Mouse (Mus musculus) limb, embryonic 10.5 days (tissue): Measurements from ENCODE around the gene Map2k3. TPM values are rescaled to one million over a fixed set of nuclear protein-coding genes. Genes with fewer than 3 reads are reported as not detected.
A peak's percentile ranks its signal among the peaks of the same experiment; 100 is the strongest.

Experiments used
- DNase-seq: peaks from one replicate; pipeline ENCODE4 v3.0.0-alpha.2; 2017; ENCODE audit warnings: low spot score
- H3K27ac ChIP-seq: fragments of 300-500 bp; sonication (generic); 2 replicates; pipeline ENCODE4 v1.5.1; 2016; ENCODE audit warnings: mild to moderate bottlenecking
- H3K27me3 ChIP-seq: fragments of 300-500 bp; sonication (generic); 2 replicates; pipeline ENCODE4 v1.6.1; 2016; ENCODE audit warnings: low read depth, mild to moderate bottlenecking; ENCODE audit not compliant: poor library complexity, severe bottlenecking
- H3K36me3 ChIP-seq: fragments of 300-500 bp; sonication (generic); 2 replicates; pipeline ENCODE4 v1.6.1; 2016; ENCODE audit warnings: mild to moderate bottlenecking, moderate library complexity
- H3K4me1 ChIP-seq: fragments of 300-500 bp; sonication (generic); 2 replicates; pipeline ENCODE4 v1.6.1; 2016
- H3K4me3 ChIP-seq: fragments of 300-500 bp; sonication (generic); 2 replicates; pipeline ENCODE4 v1.5.1; 2016; ENCODE audit warnings: mild to moderate bottlenecking, moderate library complexity
- H3K9me3 ChIP-seq: fragments of 300-500 bp; sonication (generic); replicated peaks from 2 replicates; pipeline ENCODE4 v1.6.1; 2016; ENCODE audit warnings: mild to moderate bottlenecking
- WGBS: fragments of 180-500 bp; shearing (Covaris S2); methylation state at CpG from one replicate; pipeline ENCODE4 v1.1.7; 2016; 5-methylcytosine and 5-hydroxymethylcytosine counted together
- polyA plus RNA-seq: library from polyadenylated mRNA; unstranded; fragments of >200 nt; fragmentation: Nextera tagmentation; extraction: Ambion mirVana; gene quantifications from 2 replicates; pipeline ENCODE4 v1.2.1, GENCODE M21; 2016

The Map2k3 gene
- polyA plus RNA-seq, 1 experiment from 2014 or later = 93.3 TPM

DNA sequence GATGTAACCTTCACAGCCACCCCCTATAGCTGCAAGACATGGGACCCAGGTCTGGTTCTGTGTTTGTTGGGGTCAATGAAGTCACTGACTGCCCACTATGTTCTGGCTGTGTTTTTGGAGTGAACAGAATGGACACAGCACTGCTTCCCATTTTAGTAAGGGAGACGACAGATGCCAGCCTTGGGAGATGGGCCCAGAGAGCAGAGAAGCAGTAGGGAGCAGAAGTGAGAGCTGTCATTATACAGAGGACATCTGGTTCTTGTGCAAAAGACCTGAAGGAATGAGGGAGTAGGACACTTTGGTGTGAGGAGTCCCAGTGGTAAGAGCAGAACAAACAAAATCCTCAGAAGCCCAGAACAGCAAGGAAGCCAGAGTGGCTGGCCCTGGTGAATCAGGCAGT is 22.2 kb upstream of the Map2k3 start:
- no peak overlapping the region for H3K27ac ChIP-seq
- H3K4me3 ChIP-seq = no peak overlapping the region
- no peaks in the 10 kb centered on the region for H3K9me3 ChIP-seq
- H3K36me3 ChIP-seq = peaks cover 22% of the 10 kb centered on the region
- WGBS = 83% methylated on average over 1 of the region's 1 CpGs
- peaks cover 28% of the 10 kb centered on the region for H3K4me1 ChIP-seq
- DNase-seq = no peak
- peaks cover 43% of the 10 kb centered on the region for H3K27me3 ChIP-seq

DNA sequence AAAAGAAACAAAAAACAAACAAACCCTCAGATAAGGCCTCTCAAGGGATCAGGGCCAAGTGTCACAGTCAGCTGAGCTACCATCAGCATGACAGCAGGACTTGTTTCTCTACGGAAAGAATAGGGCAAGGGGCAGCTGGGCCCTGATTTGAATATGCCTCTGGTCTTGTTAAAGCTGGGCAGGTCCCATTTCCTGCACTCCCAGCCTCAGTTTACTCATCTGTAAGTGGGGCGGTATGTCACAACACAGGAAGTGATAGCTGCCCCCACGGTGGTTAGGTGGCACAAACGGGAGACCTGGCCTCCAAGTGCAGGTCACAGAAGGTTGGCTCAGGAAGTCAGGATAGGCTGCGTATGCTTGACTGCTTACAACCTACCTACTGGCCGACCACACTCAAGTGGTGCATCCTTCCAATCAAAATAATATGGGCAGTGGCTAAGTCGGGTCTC is 19.3 kb upstream of the Map2k3 start:
- H3K9me3 ChIP-seq = no peaks in the 10 kb centered on the region
- no peak for DNase-seq
- 0 out of 2 replicates have a peak overlapping the region, but pooled peaks have one; percentile 36 for H3K27ac ChIP-seq

DNA sequence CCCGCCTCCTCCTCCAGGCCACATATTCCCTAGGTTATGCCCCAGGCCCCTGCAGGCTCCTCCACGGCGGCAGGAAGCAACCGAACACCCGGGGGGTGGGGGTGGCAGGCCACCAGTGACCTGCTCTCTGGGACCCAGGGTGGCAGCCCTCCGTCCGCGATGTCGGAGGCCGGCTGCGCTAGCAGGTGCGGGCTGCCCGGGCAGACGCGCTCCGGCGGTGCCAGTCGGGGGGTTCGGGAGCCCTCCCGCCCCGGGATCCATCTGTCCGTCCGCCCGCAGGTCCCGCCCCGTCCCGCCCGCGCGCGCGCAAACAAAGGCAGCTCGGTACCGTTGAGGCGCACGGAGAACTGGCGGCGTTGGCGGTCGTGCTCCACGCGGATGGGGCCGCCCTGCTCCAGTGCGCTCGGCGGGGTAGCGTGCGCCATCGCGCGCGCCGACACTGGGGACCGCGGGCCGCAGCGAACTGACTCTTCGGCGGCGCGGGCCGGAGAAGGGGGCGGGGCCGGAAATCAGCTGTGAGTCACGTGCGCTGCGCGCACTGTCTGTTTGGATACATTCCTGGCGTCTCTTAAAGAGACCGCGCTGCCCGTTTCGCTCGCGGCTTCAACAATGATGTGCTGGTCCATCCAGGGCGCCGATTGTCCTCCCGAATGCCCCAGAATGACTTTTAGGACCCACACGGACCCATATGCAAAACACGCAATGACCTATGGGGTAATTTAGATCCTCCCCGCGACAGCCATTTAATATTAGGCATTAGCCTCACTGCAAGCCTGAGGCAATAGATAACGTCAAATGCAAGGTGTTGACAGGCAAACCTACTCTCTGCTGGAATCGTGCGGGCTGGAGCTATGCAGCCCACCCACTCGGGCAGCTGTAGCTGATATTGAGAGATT is 18.3 kb upstream of the Map2k3 start:
- Histone ChIP-seq H3K27me3 (peaks cover 22% of the 10 kb centered on the region), H3K36me3 (no peaks in the 10 kb centered on the region), H3K4me1 (peaks cover 45% of the 10 kb centered on the region), H3K9me3 (no peaks in the 10 kb centered on the region), H3K4me3 (peak overlapping the region; percentile 94), H3K27ac (peak overlapping the region; percentile 88)
- DNase-seq = peak; percentile 94
- under 1% methylated on average over 71 of the region's 86 CpGs for WGBS

More for the DNA sequence above, 19.3 kb upstream of the Map2k3 start:
- Histone ChIP-seq H3K36me3 (no peaks in the 10 kb centered on the region), H3K4me3 (peak overlapping the region; percentile 94), H3K27me3 (peaks cover 25% of the 10 kb centered on the region), H3K4me1 (peaks cover 45% of the 10 kb centered on the region)
- 43% methylated on average over 7 of the region's 7 CpGs for WGBS

DNA sequence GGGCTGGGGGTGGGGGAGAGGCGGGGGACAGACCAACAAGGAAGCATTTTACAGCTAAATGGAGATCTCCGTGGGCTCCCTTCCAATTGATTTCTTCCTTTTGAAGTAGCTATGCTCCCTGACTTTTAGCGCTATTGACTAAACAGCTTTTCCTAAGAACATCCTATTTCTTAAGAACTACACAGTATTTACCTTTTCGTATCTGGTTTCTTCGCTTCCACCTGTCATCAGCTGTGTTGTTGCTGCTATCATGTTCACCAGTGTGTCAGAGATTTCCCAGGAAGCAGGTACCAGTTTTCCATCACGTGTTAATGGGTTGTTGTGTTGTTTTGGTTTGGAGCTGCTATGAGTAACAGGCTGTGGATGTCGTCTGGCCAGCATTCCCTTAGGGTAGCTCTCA is 17.3 kb upstream of the Map2k3 start, which contains the start of gene Natd1:
Natd1 (minus strand) TSS at position 260 of the 400 bp plus-strand sequence.
- WGBS = 45% methylated on average over 7 of the region's 7 CpGs
- peaks cover 45% of the 10 kb centered on the region for H3K4me1 ChIP-seq
- no peaks in the 10 kb centered on the region for H3K36me3 ChIP-seq
- peak within 1 kb of the TSS; percentile 88 for H3K27ac ChIP-seq
- H3K9me3 ChIP-seq = no peaks in the 10 kb centered on the region
- no peak for DNase-seq
- peaks cover 22% of the 10 kb centered on the region for H3K27me3 ChIP-seq
- peak within 1 kb of the TSS; percentile 94 for H3K4me3 ChIP-seq

DNA sequence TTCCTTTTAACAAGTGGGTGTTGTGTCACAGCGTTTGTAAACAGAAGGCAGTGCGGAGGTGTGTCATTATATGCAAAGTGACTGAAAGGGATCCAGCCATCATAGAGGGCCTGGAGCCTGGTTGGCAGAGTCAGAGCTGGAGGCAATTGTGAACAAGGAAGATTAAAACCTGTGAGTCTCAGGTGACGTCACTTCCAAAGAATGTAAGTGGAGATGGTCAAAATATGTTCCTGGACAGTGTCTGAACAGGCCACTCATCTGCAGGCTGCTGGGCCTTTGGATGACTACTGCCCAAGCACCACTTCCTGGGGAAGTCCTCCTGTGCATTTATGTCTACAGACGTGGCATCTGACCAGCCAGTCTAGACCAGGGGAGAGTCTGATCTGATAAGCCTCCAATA is 16.6 kb upstream of the Map2k3 start:
- Histone ChIP-seq H3K36me3 (no peaks in the 10 kb centered on the region), H3K9me3 (no peaks in the 10 kb centered on the region), H3K27ac (no peak overlapping the region), H3K27me3 (peaks cover 22% of the 10 kb centered on the region), H3K4me3 (no peak overlapping the region), H3K4me1 (peaks cover 45% of the 10 kb centered on the region)
- no peak for DNase-seq
- 73% methylated on average over 4 of the region's 4 CpGs for WGBS

DNA sequence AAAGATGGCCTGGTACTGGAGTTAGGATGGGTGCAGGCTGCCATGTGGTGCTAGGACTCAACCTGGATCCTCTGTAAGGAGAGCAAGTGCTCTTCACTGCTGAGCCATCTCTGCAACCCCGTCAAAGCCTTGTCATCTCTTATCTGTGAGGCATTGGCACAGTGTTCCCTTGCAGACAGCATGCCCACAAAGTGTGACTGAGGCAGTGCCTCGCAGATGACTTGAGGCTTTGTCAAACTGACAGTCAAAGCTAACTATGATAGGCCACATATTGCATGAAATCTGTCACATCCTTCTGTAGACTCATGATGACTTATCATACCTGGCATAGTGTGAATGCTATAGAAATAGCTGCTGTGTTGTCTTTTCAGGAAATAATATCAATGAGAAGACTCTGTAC is 11.8 kb upstream of the Map2k3 start:
- peaks cover 4% of the 10 kb centered on the region; the same call in 1 of the 2 replicates for H3K27me3 ChIP-seq
- WGBS = 78% methylated on average over 2 of the region's 2 CpGs

DNA sequence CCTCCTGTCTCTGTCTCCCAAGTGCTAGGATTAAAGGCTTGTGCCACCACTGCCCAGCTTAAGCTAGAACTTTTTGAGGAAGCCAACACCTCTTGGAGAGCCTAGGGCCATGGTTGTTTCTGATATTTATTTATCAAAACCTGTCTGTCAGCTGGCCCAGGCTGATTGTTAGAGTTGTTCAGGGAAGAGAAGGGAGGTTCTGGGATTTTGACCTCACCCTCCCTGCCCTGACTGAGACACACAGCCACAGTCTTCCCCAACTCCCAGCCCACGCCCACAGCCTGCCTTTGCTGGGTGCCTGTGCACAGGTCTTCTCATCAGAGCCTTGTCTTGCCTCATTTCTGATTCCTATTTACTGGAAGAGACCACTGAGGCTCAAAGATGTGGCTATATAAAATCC is 9.6 kb upstream of the Map2k3 start:
- H3K9me3 ChIP-seq = no peaks in the 10 kb centered on the region
- 81% methylated on average over 1 of the region's 1 CpGs for WGBS
- DNase-seq = no peak
- peaks cover 5% of the 10 kb centered on the region for H3K4me1 ChIP-seq
- no peak overlapping the region for H3K27ac ChIP-seq
- no peaks in the 10 kb centered on the region for H3K27me3 ChIP-seq
- H3K36me3 ChIP-seq = no peaks in the 10 kb centered on the region
- no peak overlapping the region for H3K4me3 ChIP-seq

More for the DNA sequence above, 11.8 kb upstream of the Map2k3 start:
- Histone ChIP-seq H3K9me3 (no peaks in the 10 kb centered on the region), H3K4me1 (peaks cover 14% of the 10 kb centered on the region), H3K4me3 (no peak overlapping the region), H3K36me3 (no peaks in the 10 kb centered on the region), H3K27ac (no peak overlapping the region)
- DNase-seq = no peak

DNA sequence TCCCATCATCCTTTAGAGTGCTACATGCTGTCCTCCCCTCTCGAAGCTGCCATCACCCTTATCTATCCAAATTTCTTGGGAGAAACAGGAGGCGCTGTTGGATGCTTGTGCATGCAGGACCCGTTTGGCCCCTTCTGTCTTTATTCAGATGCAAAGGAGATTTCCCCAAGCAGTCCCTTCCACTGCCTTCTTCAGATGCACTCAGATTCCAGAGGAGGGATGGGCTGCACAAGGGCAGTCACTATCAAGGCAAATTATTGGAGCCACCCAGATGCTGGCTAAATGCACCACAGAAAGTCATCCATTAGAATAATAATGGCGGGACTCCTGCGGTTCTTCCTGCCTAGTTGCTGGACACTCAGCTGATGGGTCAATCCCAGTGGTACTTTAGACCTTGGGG is 8.9 kb upstream of the Map2k3 start:
- Histone ChIP-seq H3K27ac (no peak overlapping the region), H3K27me3 (no peaks in the 10 kb centered on the region)
- WGBS = 75% methylated on average over 5 of the region's 5 CpGs

DNA sequence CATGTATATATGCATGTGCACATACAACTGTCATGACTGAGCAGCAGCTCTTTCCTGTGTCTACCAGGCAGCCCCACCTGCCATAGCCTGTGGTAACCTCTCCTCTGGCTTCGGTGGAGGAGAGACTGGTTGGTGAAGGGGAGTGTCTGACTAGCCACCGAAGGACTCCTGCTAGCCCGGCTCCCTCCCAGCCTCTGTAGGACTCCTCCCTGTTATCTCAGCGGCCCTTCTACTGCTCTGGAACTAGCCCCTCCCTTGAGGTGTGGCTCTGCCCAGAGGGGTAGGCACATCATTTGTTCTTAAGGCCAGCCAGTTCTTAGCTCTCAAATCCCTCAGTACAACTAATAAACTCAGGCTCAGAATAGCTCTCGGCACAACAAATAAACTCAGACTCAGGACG is 7.3 kb upstream of the Map2k3 start:
- Histone ChIP-seq H3K27me3 (0 out of 2 replicates have a peak, but pooled peaks cover under 1% of the 10 kb centered on the region), H3K4me1 (peaks cover 13% of the 10 kb centered on the region), H3K9me3 (no peaks in the 10 kb centered on the region), H3K27ac (no peak overlapping the region), H3K36me3 (no peaks in the 10 kb centered on the region), H3K4me3 (no peak overlapping the region)
- no peak for DNase-seq
- WGBS = 39% methylated on average over 6 of the region's 6 CpGs

More for the DNA sequence above, 8.9 kb upstream of the Map2k3 start:
- Histone ChIP-seq H3K9me3 (no peaks in the 10 kb centered on the region), H3K4me3 (no peak overlapping the region), H3K4me1 (peaks cover 12% of the 10 kb centered on the region), H3K36me3 (no peaks in the 10 kb centered on the region)
- DNase-seq = no peak

DNA sequence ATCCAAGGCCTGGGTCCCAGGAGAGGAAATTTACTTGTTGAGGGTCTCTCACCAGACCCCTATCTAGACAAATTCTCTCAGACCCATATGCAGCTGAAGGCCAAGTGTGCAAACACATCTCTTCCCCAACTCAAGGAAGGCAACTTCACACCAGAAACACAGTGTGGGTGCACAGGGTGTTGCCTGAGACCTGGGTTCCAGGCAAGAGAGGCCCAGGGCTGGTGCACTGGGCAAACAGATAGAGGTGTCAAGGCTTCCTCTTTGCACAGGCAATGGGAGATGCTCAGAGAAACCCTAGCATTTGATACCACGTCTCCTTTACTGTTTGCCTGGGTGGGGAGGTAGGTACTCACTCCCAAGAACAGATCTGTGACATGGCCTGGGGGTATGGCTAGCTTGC is 6.9 kb upstream of the Map2k3 start:
- H3K27ac ChIP-seq = no peak overlapping the region
- WGBS = 81% methylated on average over 1 of the region's 1 CpGs
- peaks cover 13% of the 10 kb centered on the region for H3K4me1 ChIP-seq
- no peak overlapping the region for H3K4me3 ChIP-seq
- no peaks in the 10 kb centered on the region for H3K36me3 ChIP-seq
- 0 out of 2 replicates have a peak, but pooled peaks cover 5% of the 10 kb centered on the region for H3K27me3 ChIP-seq
- H3K9me3 ChIP-seq = no peaks in the 10 kb centered on the region
- DNase-seq = no peak

DNA sequence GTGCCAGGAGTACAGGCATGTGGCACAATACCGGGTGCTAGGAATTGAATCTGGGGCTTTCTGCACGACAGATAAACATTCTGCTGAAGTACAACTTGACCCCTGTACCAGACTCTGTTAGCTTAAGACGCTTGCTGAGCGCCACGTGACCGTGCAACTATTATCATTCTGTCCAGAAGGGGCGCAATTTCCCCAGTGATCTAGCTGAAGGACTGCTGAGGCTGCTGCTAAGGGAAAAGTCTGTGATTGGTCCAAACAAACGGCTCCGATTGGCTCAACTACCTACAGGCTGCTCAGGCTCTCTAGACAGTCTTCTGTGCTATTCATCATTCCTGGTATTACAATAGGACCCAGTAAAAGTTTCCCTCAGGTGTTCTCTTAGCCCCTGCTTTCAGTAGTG is 4.6 kb upstream of the Map2k3 start:
- Histone ChIP-seq H3K9me3 (no peaks in the 10 kb centered on the region), H3K27me3 (peaks cover 16% of the 10 kb centered on the region; the same call in 1 of the 2 replicates), H3K36me3 (no peaks in the 10 kb centered on the region), H3K4me1 (peaks cover 24% of the 10 kb centered on the region), H3K27ac (peak overlapping the region; percentile 39; the same call in 1 of the 2 replicates), H3K4me3 (peak overlapping the region; percentile 39)
- under 1% methylated on average over 9 of the region's 9 CpGs for WGBS
- peak; percentile 89 for DNase-seq

DNA sequence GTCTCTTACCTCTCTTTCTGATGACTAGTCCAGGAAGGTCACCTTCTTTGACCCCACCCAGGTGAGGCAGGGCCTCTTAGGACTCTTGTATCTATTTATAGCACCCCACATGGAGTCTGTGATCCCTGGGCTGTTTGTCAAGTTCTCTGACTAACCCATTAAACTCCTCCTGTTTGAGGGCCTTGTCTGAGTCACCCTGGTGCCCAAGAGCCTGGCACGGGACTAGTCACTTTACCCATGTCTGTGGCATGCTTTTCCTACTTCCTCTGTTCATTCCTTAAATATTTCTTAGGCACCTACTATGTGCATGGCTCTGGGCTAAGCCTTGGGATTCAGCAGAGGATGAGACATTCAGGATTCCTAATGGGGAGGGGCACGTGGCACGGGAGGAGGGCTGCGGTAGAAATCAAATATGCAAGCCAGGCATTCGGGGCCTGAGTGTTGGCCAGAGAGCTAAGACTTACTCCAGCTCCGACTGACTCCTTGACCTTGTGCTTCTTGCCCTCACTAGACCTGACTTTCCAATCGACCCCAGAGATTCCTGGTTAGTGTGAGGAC is 1.0 kb upstream of the Map2k3 start:
- peaks cover 42% of the 10 kb centered on the region for H3K4me1 ChIP-seq
- no peak for DNase-seq
- H3K36me3 ChIP-seq = peaks cover 15% of the 10 kb centered on the region
- WGBS = 30% methylated on average over 7 of the region's 7 CpGs
- peaks cover 16% of the 10 kb centered on the region; the same call in 1 of the 2 replicates for H3K27me3 ChIP-seq
- H3K9me3 ChIP-seq = no peaks in the 10 kb centered on the region
- H3K4me3 ChIP-seq = peak overlapping the region; percentile 90
- peak overlapping the region; percentile 89; the same call in 1 of the 2 replicates for H3K27ac ChIP-seq
